Mouse (Mus musculus) layer of hippocampus, adult 2 months (tissue): ENCODE data around the gene Ndufa11. TPM values are rescaled to one million over a fixed set of nuclear protein-coding genes. Genes with fewer than 3 reads are reported as not detected.

Experiments
- DNase-seq, 2 experiments: peaks; one replicate each; pipeline ENCODE4 v3.0.0; 2022; ENCODE audit warnings: low spot score in 2 of 2
- H3K27ac ChIP-seq: fragments of 200-600 bp; 2 replicates; pipeline ENCODE4 v1.8.1; 2022
- H3K4me3 ChIP-seq: fragments of 200-600 bp; 2 replicates; pipeline ENCODE4 v1.8.1; 2022; ENCODE audit warnings: mild to moderate bottlenecking
- CTCF ChIP-seq: fragments of 200-600 bp; conservative IDR thresholded peaks from 2 replicates; pipeline ENCODE4 v1.8.1; 2022; ENCODE audit warnings: antibody characterized with exemption, mild to moderate bottlenecking, moderate library complexity
- total RNA-seq, 2 experiments: library from RNA; stranded (reverse); gene quantifications; 2 replicates each; pipeline ENCODE4 v1.2.3; 2021

The Ndufa11 gene
- total RNA-seq, 2 experiments from 2014 or later, result 196 to 229 TPM

GRCm38 (mm10) chr17:56688689-56689088 lies 28.9 kb upstream of the Ndufa11 start:
- H3K4me3 ChIP-seq, result no peak overlapping the region
- TF ChIP-seq CTCF, result no peak
- H3K27ac ChIP-seq, result no peak overlapping the region
- no peak for DNase-seq

- DNase-seq, result no peak
- Histone ChIP-seq H3K4me3 (no peak overlapping the region), H3K27ac (peak overlapping the region; percentile 82)
- TF ChIP-seq CTCF, result no peak
These were observed 24.2 kb upstream of the Ndufa11 start for GRCm38 (mm10) chr17:56693395-56693794.

- peak; percentile 71 to 83 for DNase-seq
- Histone ChIP-seq H3K27ac (peak overlapping the region; percentile 82), H3K4me3 (no peak overlapping the region)
- TF ChIP-seq CTCF, result peak; percentile 27
These were observed 23.7 kb upstream of the Ndufa11 start for GRCm38 (mm10) chr17:56693851-56694310.

GRCm38 (mm10) chr17:56700451-56700850 lies 17.1 kb upstream of the Ndufa11 start:
- H3K4me3 ChIP-seq, result no peak overlapping the region
- no peak for DNase-seq
- TF ChIP-seq CTCF, result no peak
- no peak overlapping the region for H3K27ac ChIP-seq

DNA sequence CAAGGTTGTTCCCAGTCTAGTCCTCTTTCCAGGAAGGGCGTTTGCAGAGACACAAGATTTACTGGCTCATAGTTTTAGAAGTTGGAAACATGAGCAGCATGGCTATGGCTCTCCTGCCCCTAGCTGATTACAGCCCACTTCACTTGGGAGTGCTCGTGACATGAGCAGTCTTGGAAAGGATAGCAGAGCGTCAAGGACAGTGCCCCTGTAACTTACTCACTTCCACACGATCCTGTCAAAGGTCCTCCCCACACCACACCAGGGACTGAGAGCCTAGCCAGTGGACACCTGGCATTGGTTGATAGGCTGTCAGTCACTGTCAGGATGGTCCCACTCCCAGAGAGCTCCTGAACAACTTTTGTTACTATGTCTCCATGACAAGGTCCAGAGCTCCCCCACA lies 14.5 kb upstream of the Ndufa11 start:
- TF ChIP-seq CTCF, result no peak
- no peak overlapping the region for H3K27ac ChIP-seq
- H3K4me3 ChIP-seq, result no peak overlapping the region
- no peak for DNase-seq

GRCm38 (mm10) chr17:56706515-56706914 lies 11.1 kb upstream of the Ndufa11 start:
- TF ChIP-seq CTCF, result no peak
- H3K4me3 ChIP-seq, result no peak overlapping the region
- H3K27ac ChIP-seq, result no peak overlapping the region
- DNase-seq, result no peak

DNA sequence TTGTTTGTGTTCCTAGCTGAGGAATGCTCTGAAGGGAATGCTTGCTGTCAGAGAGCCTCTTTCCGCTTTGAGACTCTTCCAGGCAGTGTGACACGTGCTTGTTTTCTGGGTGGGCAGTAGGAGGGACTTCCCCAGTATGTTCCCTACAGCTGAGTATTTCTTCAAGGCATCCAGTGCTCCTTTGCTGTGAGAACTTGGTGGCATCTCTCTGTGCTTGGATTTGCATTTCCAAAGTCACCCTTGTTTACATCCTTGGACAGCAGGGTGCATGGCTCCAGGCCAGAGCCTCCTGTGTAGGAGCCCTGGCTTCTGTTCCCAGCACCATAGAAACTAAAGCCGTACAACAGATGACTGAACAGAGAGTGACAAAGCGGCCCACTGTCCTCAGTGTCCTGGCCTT lies 8.9 kb upstream of the Ndufa11 start:
- H3K27ac ChIP-seq, result 0 out of 2 replicates have a peak overlapping the region, but pooled peaks have one; percentile 7
- no peak for DNase-seq
- no peak overlapping the region for H3K4me3 ChIP-seq
- TF ChIP-seq CTCF, result no peak

- H3K27ac ChIP-seq, result no peak overlapping the region
- no peak overlapping the region for H3K4me3 ChIP-seq
- no peak for TF ChIP-seq CTCF
- DNase-seq, result no peak
These were observed 7.9 kb upstream of the Ndufa11 start for GRCm38 (mm10) chr17:56709708-56710107.

DNA sequence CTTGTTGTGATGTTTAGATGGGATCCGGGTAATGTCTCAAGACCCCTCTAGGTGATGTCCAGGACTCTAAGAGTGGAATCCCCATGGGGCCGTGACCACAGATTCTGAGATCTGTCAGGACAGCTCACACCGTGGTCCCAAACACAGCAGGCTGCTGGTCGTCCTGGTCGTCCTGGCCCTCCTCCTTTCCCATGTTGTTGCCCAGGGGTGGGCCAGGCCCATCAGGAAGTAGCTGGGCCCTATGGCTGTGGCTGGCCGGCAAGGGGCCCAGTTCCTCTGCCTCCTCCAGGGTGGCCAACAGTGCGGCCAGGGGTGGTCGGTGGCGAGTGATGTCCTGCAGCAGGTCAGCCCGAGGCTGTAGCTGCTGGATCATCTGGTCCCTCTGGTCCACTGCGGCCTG lies 2.2 kb upstream of the Ndufa11 start:
- no peak overlapping the region for H3K4me3 ChIP-seq
- H3K27ac ChIP-seq, result no peak overlapping the region; the same call in 1 of the 2 replicates
- no peak for TF ChIP-seq CTCF

DNA sequence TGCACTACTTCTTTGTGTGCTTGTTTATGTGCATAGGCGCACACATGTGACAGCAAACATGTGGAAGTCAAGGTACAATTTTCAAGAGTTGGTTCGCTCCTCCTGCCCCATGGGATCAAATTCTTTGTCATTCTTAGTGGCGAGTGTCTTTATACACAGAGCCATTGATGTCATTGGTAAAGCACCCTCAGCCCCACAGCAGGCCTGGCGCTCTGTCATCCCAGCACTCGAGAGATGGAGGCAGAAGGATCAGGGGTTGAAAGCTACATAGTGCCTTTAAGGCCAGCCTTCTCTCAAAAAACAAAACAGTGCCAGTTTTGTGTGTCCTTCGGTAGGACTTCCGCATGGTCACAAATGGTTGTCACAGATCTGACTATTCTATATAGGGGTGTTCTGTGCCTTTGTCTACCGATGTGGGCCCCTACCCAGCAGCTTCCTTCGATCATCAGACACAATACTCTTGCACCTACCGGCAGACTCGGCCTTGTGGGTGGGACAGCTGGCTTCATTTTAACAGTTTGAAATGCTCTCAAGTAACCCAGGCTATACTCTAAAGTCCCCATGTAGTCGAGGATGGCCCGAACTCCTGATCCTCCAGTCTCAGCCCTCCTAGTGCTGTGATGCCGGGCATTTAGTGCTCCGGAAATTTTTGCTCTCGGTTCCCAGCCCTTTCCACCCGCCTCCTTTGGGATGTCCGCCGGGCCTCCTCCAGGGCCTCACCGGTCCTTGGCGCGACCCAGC lies 1.5 kb upstream of the Ndufa11 start:
- Histone ChIP-seq H3K4me3 (peak overlapping the region; percentile 73), H3K27ac (peak overlapping the region; percentile 97)
- DNase-seq, result no peak
- no peak for TF ChIP-seq CTCF

More for the DNA sequence above, 2.2 kb upstream of the Ndufa11 start:
- DNase-seq, result no peak

DNA sequence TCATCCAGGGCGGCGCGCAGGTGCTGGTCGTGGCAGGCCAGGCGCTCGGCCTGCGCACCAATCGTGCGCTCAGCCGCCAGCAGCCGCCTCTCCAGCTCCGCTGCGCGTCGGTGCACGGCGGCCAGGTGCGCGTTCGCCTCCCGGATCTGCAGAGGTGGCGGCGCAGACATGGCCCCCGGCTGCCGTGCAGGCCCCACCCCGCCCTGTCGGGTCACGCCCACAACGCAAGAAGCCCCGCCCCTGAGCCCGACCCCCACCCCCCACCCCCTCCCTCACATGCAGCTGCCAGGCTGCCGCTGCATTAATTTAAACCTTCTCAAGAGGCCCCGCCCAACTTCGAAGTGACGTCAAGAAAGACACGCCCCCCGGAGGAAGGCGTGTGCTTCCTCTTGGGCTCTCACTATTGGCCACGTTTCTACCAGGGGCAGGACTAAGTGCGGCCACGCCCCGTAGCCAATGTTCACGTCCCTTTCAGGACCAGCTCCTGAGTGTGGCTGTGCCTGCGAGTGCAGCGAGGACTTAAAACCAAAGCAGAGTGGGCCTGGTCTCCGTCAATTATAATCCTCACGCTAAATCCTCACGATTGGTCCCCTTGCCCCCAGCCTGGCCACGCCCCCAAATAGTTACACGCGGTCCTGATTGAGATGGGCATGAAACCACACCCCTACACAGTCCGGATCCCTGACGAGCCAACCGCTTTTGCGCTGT lies 758 bp upstream of the Ndufa11 start:
- no peak for TF ChIP-seq CTCF
- Histone ChIP-seq H3K4me3 (peak overlapping the region; percentile 73), H3K27ac (peak overlapping the region; percentile 97)
- DNase-seq, result peak; percentile 97 to 98

DNA sequence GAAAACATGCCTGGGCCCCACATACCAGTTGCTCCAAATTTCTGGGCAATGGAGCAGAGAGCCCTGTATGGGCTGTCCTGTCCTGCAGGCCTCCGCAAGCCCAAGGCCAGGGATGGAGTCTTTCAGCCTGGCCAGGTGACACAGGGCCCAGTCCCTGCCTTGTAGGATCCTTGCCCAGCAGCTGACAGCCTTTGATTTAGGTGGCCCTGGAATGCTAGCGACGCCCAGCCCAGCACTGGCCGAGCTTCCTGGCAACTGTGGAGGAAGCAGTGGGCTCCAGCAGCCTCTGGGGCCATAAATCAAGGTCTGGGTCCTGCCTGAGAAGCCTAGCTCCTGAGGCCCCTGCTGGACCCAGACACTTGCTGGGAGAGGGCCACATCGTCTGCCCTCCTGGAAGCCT lies 4.9 kb downstream of the Ndufa11 start:
- no peak overlapping the region for H3K27ac ChIP-seq
- DNase-seq, result no peak

GRCm38 (mm10) chr17:56723419-56724161 lies 6.0 kb downstream of the Ndufa11 start:
- Histone ChIP-seq H3K4me3 (no peak overlapping the region), H3K27ac (no peak overlapping the region)
- no peak for DNase-seq
- TF ChIP-seq CTCF, result 0 out of 2 replicates have a peak, but pooled peaks have one; percentile 10

More for the DNA sequence above, 4.9 kb downstream of the Ndufa11 start:
- TF ChIP-seq CTCF, result no peak
- H3K4me3 ChIP-seq, result no peak overlapping the region
